Mouse (Mus musculus) brain, embryonic 14.5 days (tissue): ENCODE results near the gene Gm13279.
"Not testable (repeated sequence)": the region's sequence is repeated elsewhere in the genome, so short reads cannot be mapped to it uniquely, and the experiment has no call there.

Source experiments
- CTCF ChIP-seq: fragments of 200-500 bp; IDR thresholded peaks from 2 replicates; pipeline ENCODE4 v1.5.1; 2012; ENCODE audit warnings: inconsistent platforms, mild to moderate bottlenecking, moderate library complexity, borderline replicate concordance; ENCODE audit not compliant: insufficient read depth, insufficient read length; ENCODE audit errors: extremely low read depth
- POLR2A ChIP-seq: fragments of 200-500 bp; IDR thresholded peaks from 2 replicates; pipeline ENCODE4 v1.6.1; 2012; ENCODE audit warnings: mild to moderate bottlenecking, inconsistent platforms, borderline replicate concordance; ENCODE audit not compliant: poor library complexity, insufficient read depth, insufficient read length, severe bottlenecking; ENCODE audit errors: extremely low read depth

DNA sequence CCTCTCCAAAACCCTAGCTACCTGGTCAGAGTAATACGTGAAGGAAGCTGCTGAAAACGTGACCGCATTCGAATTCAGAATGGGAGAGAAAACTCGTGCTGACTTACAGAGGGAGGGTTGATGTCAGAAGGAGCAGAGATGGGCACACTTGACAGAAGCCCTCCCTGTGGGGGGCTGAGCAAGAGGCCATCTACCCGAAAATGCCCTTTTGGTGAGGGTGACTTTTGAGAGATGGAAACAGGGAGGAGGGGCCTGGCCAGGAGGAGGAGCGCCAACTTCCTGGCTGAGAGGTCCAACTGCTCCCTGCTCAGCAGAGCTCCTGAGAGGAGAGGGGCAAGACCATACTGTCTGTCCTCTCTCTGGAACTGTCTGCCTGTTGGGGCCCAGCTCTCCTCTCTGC lies 15.4 kb upstream of the Gm13279 start, which contains the start of gene Ifnz:
- TF ChIP-seq POLR2A, CTCF: not testable (repeated sequence)
